Mouse (Mus musculus) hindbrain, embryonic 12.5 days (tissue): ENCODE data around the gene Helz. TPM values are rescaled to one million over a fixed set of nuclear protein-coding genes. Genes with fewer than 3 reads are reported as not detected.

Source experiments
- ATAC-seq: fragments of 200-750 bp; cut with Nextera tagmentation; 2 replicates; pipeline ENCODE4 v1.8.0; 2017; ENCODE audit warnings: moderate TSS enrichment; ENCODE audit not compliant: low FRiP score
- H3K27ac ChIP-seq: fragments of 300-500 bp; sonication (generic); 2 replicates; pipeline ENCODE4 v1.5.1; 2016; ENCODE audit warnings: mild to moderate bottlenecking
- H3K27me3 ChIP-seq: fragments of 300-500 bp; sonication (generic); 2 replicates; pipeline ENCODE4 v1.6.1; 2016; ENCODE audit warnings: mild to moderate bottlenecking
- H3K36me3 ChIP-seq: fragments of 300-500 bp; sonication (generic); 2 replicates; pipeline ENCODE4 v1.6.1; 2016; ENCODE audit warnings: mild to moderate bottlenecking
- H3K4me1 ChIP-seq: fragments of 300-500 bp; sonication (generic); 2 replicates; pipeline ENCODE4 v1.6.1; 2016
- H3K4me2 ChIP-seq: fragments of 300-500 bp; sonication (generic); replicated peaks from 2 replicates; pipeline ENCODE4 v1.6.1; 2016; ENCODE audit warnings: mild to moderate bottlenecking
- H3K4me3 ChIP-seq: fragments of 300-500 bp; sonication (generic); 2 replicates; pipeline ENCODE4 v1.5.1; 2016; ENCODE audit warnings: mild to moderate bottlenecking
- H3K9ac ChIP-seq: fragments of 300-500 bp; sonication (generic); 2 replicates; pipeline ENCODE4 v1.6.1; 2016; ENCODE audit warnings: mild to moderate bottlenecking, moderate library complexity
- H3K9me3 ChIP-seq: fragments of 300-500 bp; sonication (generic); replicated peaks from 2 replicates; pipeline ENCODE4 v1.6.1; 2016; ENCODE audit warnings: mild to moderate bottlenecking
- WGBS: fragments of 180-500 bp; shearing (Covaris S2); methylation state at CpG from one replicate; pipeline ENCODE4 v1.1.7; 2016; 5-methylcytosine and 5-hydroxymethylcytosine counted together
- polyA plus RNA-seq: library from polyadenylated mRNA; unstranded; fragments of >200 nt; fragmentation: Nextera tagmentation; extraction: Ambion mirVana; gene quantifications from 2 replicates; pipeline ENCODE4 v1.2.1, GENCODE M21; 2016

The Helz gene
- polyA plus RNA-seq, 1 experiment from 2014 or later: 21.4 TPM

- Histone ChIP-seq H3K27me3 (no peaks in the 10 kb centered on the region), H3K36me3 (peaks cover 49% of the 10 kb centered on the region), H3K27ac (no peak overlapping the region), H3K4me1 (no peaks in the 10 kb centered on the region), H3K4me2 (no peak overlapping the region), H3K9ac (no peak overlapping the region), H3K9me3 (no peaks in the 10 kb centered on the region), H3K4me3 (no peak overlapping the region)
- WGBS: 84% methylated on average over 5 of the region's 5 CpGs
- no peak for ATAC-seq
Observed at GRCm38 (mm10) chr11:107662666-107663065, 114.9 kb downstream of the Helz start.

- Histone ChIP-seq H3K27ac (no peak overlapping the region), H3K9ac (no peak overlapping the region), H3K4me3 (no peak overlapping the region), H3K4me2 (no peak overlapping the region), H3K36me3 (peaks cover 70% of the 10 kb centered on the region), H3K4me1 (no peaks in the 10 kb centered on the region), H3K9me3 (no peaks in the 10 kb centered on the region), H3K27me3 (no peaks in the 10 kb centered on the region)
- 93% methylated on average over 2 of the region's 2 CpGs for WGBS
- no peak for ATAC-seq
Observed at GRCm38 (mm10) chr11:107667542-107667941, 119.8 kb downstream of the Helz start.

GRCm38 (mm10) chr11:107668223-107668622, 120.5 kb downstream of the Helz start:
- H3K27ac ChIP-seq: no peak overlapping the region
- H3K27me3 ChIP-seq: no peaks in the 10 kb centered on the region
- no peak overlapping the region for H3K4me3 ChIP-seq
- no peaks in the 10 kb centered on the region for H3K9me3 ChIP-seq
- H3K4me1 ChIP-seq: no peaks in the 10 kb centered on the region
- no peak overlapping the region for H3K4me2 ChIP-seq
- ATAC-seq: no peak
- 91% methylated on average over 6 of the region's 6 CpGs for WGBS
- peaks cover 72% of the 10 kb centered on the region for H3K36me3 ChIP-seq
- no peak overlapping the region for H3K9ac ChIP-seq

GRCm38 (mm10) chr11:107668977-107669376, 121.2 kb downstream of the Helz start:
- no peak for ATAC-seq
- Histone ChIP-seq H3K4me2 (no peak overlapping the region), H3K36me3 (peaks cover 74% of the 10 kb centered on the region), H3K9ac (no peak overlapping the region), H3K4me3 (no peak overlapping the region), H3K27ac (no peak overlapping the region), H3K4me1 (no peaks in the 10 kb centered on the region), H3K9me3 (no peaks in the 10 kb centered on the region), H3K27me3 (no peaks in the 10 kb centered on the region)
- WGBS: 82% methylated on average over 4 of the region's 4 CpGs

GRCm38 (mm10) chr11:107674006-107674405, 126.3 kb downstream of the Helz start:
- no peak for ATAC-seq
- Histone ChIP-seq H3K4me1 (peaks cover 14% of the 10 kb centered on the region), H3K4me3 (no peak overlapping the region), H3K9me3 (no peaks in the 10 kb centered on the region), H3K4me2 (no peak overlapping the region), H3K27ac (no peak overlapping the region), H3K36me3 (peaks cover 41% of the 10 kb centered on the region), H3K27me3 (no peaks in the 10 kb centered on the region), H3K9ac (no peak overlapping the region)
- WGBS: 88% methylated on average over 5 of the region's 5 CpGs

- no peak overlapping the region for H3K9ac ChIP-seq
- WGBS: 90% methylated on average over 8 of the region's 8 CpGs
- no peaks in the 10 kb centered on the region for H3K27me3 ChIP-seq
- H3K4me3 ChIP-seq: no peak overlapping the region
- no peak overlapping the region for H3K27ac ChIP-seq
- H3K4me1 ChIP-seq: peaks cover 14% of the 10 kb centered on the region
- no peaks in the 10 kb centered on the region for H3K9me3 ChIP-seq
- H3K4me2 ChIP-seq: no peak overlapping the region
- peaks cover 41% of the 10 kb centered on the region for H3K36me3 ChIP-seq
- no peak for ATAC-seq
Observed at GRCm38 (mm10) chr11:107674601-107675000, 126.9 kb downstream of the Helz start.

GRCm38 (mm10) chr11:107675246-107675645, 127.5 kb downstream of the Helz start:
- H3K27me3 ChIP-seq: no peaks in the 10 kb centered on the region
- WGBS: 90% methylated on average over 10 of the region's 10 CpGs
- H3K4me3 ChIP-seq: no peak overlapping the region
- peaks cover 34% of the 10 kb centered on the region for H3K36me3 ChIP-seq
- H3K27ac ChIP-seq: no peak overlapping the region
- H3K4me2 ChIP-seq: no peak overlapping the region
- no peaks in the 10 kb centered on the region for H3K9me3 ChIP-seq
- H3K9ac ChIP-seq: no peak overlapping the region
- peaks cover 14% of the 10 kb centered on the region for H3K4me1 ChIP-seq
- ATAC-seq: no peak

- Histone ChIP-seq H3K4me1 (peaks cover 14% of the 10 kb centered on the region), H3K27ac (0 out of 2 replicates have a peak overlapping the region, but pooled peaks have one; percentile 17), H3K36me3 (peaks cover 24% of the 10 kb centered on the region), H3K9me3 (no peaks in the 10 kb centered on the region), H3K27me3 (no peaks in the 10 kb centered on the region), H3K9ac (no peak overlapping the region), H3K4me3 (no peak overlapping the region), H3K4me2 (peak overlapping the region; percentile 13; the same call in 1 of the 2 replicates)
- no peak for ATAC-seq
- 56% methylated on average over 16 of the region's 17 CpGs for WGBS
Observed at GRCm38 (mm10) chr11:107676207-107676940, 128.6 kb downstream of the Helz start.

- no peak overlapping the region for H3K4me2 ChIP-seq
- H3K36me3 ChIP-seq: peaks cover 15% of the 10 kb centered on the region
- ATAC-seq: peak; percentile 72
- no peaks in the 10 kb centered on the region for H3K9me3 ChIP-seq
- no peak overlapping the region for H3K4me3 ChIP-seq
- H3K27me3 ChIP-seq: no peaks in the 10 kb centered on the region
- no peak overlapping the region; the same call in 1 of the 2 replicates for H3K9ac ChIP-seq
- peaks cover 24% of the 10 kb centered on the region for H3K4me1 ChIP-seq
- 41% methylated on average over 9 of the region's 9 CpGs for WGBS
- H3K27ac ChIP-seq: peak overlapping the region; percentile 58; the same call in 1 of the 2 replicates
Observed at GRCm38 (mm10) chr11:107682694-107683355, 135.1 kb downstream of the Helz start.

GRCm38 (mm10) chr11:107683544-107684465, 136.1 kb downstream of the Helz start:
- 42% methylated on average over 19 of the region's 19 CpGs for WGBS
- Histone ChIP-seq H3K27me3 (no peaks in the 10 kb centered on the region), H3K9me3 (no peaks in the 10 kb centered on the region), H3K27ac (peak overlapping the region; percentile 58), H3K4me3 (no peak overlapping the region), H3K9ac (no peak overlapping the region), H3K4me1 (peaks cover 24% of the 10 kb centered on the region), H3K36me3 (peaks cover 23% of the 10 kb centered on the region), H3K4me2 (no peak overlapping the region)
- no peak; the same call in 1 of the 2 replicates for ATAC-seq

- no peak overlapping the region for H3K9ac ChIP-seq
- H3K27ac ChIP-seq: no peak overlapping the region
- H3K36me3 ChIP-seq: peaks cover 26% of the 10 kb centered on the region
- WGBS: 90% methylated on average over 20 of the region's 20 CpGs
- peaks cover 24% of the 10 kb centered on the region for H3K4me1 ChIP-seq
- H3K4me3 ChIP-seq: no peak overlapping the region
- H3K9me3 ChIP-seq: no peaks in the 10 kb centered on the region
- no peak for ATAC-seq
- no peaks in the 10 kb centered on the region for H3K27me3 ChIP-seq
- no peak overlapping the region for H3K4me2 ChIP-seq
Observed at GRCm38 (mm10) chr11:107686290-107686689, 138.6 kb downstream of the Helz start.

- Histone ChIP-seq H3K36me3 (peaks cover 26% of the 10 kb centered on the region), H3K27me3 (no peaks in the 10 kb centered on the region), H3K27ac (no peak overlapping the region), H3K9me3 (no peaks in the 10 kb centered on the region), H3K4me1 (peaks cover 10% of the 10 kb centered on the region), H3K4me3 (no peak overlapping the region), H3K9ac (no peak overlapping the region), H3K4me2 (no peak overlapping the region)
- ATAC-seq: no peak
- WGBS: 95% methylated on average over 10 of the region's 10 CpGs
Observed at GRCm38 (mm10) chr11:107688480-107688879, 140.8 kb downstream of the Helz start.
